Mouse (Mus musculus): ENCODE measurements around the gene Upk3b.

The Upk3b gene

DNA sequence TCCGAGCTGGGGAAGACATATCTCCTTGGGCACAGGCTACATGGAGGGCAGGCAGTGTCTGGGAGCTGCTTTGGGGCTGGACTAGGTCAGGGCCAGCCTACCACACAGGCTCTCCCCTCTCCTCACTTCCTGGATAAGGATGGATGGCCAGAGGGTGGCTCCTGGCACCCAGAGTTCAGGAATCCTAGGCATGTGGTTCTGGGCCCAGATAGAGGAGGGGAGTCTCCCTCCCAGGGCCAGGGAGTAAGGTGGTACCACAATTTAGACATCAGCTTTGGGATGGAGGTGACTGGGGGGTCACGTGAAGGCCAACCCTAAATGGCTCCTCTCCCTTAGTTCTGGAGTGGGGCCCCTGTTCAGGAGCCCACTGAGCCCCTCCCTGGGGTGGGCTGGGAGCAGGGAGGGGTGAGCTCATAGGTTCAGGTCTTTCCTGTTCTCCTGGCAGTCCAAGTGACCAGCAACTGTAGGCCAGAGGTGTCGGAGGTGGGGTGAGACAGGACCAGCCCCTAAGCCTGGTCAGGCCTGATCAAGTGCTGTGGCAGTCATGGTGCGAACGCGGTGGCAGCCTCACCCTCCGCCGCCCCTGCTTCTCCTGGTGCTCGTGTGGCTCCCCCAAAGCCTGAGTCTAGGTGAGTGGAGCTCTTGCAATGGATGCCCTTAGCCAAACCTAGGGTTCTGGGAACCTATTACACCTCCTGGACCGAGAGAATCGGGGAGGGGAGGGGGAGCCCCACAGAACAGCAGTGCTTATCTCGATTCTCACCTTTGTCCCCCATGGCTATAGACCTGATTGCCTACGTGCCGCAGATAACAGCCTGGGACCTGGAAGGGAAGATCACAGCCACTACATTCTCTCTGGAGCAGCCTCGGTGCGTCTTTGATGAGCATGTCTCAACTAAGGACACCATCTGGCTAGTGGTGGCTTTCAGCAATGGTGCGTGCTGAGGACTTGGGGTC lies at the start of gene Upk3b:
Gene Upk3b (plus strand): TSS at position 239 of the 957 bp plus-strand sequence.
- no peak for DNase-seq

- no peak for DNase-seq
Observed at GRCm38 (mm10) chr5:135990601-135991000, 47.7 kb upstream of the Upk3b start.

- peak; percentile 52 for DNase-seq
Observed at GRCm38 (mm10) chr5:135993381-135993965, 44.8 kb upstream of the Upk3b start.

- no peak for DNase-seq
Observed at GRCm38 (mm10) chr5:135994335-135994724, 44.0 kb upstream of the Upk3b start.

DNA sequence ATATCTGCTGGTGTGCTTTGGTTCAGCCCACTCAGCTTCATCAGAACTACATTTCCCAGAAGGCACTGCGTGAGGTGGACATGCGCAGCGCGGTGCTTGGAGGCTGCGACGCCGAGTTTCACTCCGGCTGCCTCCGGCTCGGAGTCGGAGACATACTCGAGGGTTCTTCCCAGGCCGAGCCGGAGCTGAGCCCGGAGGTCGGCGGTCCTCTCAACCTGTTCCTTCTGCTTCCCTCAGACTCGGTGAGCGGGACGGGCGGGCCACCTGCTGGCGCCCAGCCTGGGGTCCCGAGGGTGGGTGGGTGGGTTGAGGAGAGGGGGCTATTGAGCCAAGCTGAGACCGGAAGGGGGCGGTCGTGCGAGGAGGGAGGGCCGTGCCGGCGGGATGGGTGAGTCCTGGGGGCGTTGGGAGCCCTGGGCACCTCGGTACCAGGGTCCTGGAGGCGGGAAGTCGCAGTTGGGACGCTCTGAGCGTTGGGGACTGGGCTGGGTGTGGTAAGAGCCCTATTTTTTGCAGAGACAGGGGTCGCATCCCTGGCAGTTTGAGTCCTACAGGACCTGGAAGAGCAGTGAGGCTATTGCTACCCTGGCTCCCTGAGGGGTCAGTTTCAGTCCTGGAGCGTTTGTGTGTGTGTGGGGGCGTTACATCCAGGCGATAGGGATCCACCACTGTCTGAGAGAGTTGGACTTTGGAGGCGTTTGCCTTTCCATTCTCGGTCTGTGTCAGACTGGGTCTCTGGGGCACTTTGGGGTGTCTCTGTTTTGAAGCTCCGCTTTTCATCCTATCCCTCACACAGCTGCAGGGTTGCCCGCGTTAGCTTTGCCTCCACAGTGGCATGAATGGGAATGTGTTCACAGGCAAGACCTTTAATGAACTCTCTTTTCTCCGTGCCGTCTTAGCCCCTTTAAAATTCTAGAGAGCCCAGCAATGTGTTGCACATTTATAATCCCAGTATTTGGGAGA lies 43.3 kb upstream of the Upk3b start, which contains the start of gene Dtx2:
Gene Dtx2 (plus strand): TSS at position 76 of the 963 bp plus-strand sequence.
- DNase-seq: peak; percentile 94

GRCm38 (mm10) chr5:135996162-135996561 lies 42.1 kb upstream of the Upk3b start:
- DNase-seq: no peak

- DNase-seq: no peak
Observed at GRCm38 (mm10) chr5:136001222-136001621, 37.1 kb upstream of the Upk3b start.

DNA sequence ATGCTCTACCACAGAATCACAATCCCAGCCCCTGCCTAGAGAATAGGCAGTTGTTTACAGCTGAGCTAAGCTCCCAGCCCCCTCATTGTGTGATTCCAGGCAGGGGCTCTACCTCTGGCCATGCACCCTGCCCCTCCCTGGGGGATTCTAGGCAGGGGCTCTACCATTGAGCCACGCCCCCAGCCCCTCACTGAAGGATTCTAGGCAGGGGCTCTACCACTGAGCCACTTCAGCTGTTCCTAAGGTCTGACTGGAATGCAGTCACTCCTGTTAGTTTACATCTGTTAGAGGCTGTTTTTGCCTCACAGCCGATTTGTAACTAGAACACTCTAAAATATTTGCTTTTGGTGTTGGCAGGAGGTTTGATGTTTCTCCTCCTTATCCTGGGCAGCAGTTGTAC lies 36.0 kb upstream of the Upk3b start:
- DNase-seq: no peak

DNA sequence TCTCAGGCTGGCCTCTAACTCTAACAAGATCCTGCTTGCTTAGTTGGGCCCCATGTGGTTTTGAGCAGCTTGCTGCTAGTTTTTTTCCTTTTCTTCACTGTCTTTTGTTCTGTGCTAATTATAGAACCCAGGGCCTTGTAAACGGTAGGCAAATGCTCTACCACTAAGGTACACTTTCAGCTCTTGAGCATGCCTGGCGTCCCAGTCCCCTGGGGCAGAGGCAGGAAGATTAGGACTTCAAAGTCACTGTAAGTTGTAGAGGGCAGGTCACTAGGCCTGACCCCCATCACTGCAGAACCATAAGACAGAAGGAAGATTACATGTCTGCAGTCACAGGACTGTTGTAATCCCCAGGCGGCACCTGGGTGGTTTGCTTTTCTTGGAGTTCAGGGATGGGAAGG lies 35.5 kb upstream of the Upk3b start:
- no peak for DNase-seq

DNA sequence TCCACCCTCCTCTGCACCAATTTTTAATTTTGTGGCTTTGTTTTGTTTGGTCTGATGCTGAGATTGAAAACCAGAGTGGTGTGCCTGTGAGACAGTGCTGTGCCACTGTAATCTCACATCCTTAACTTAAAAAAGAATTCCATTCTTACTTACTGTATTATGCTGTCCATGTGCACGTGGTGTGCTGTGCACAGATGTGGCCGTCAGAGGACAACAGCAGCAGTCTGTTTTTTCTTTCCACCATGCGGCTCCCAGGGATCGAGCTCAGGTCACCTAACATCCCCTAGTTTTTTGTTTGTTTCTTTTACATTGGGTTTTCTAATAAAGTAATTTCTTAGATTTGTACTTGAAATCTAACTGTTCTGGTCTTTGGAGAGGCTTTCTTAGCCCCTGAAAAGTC lies 33.8 kb upstream of the Upk3b start:
- DNase-seq: no peak

- DNase-seq: no peak
Observed at GRCm38 (mm10) chr5:136007745-136008144, 30.6 kb upstream of the Upk3b start.

- DNase-seq: peak; percentile 62
Observed at GRCm38 (mm10) chr5:136014877-136015276, 23.4 kb upstream of the Upk3b start.

- DNase-seq: peak; percentile 36
Observed at GRCm38 (mm10) chr5:136015586-136015985, 22.7 kb upstream of the Upk3b start.

GRCm38 (mm10) chr5:136016014-136016876 lies 22.1 kb upstream of the Upk3b start:
- DNase-seq: peak; percentile 78

- DNase-seq: no peak
Observed at GRCm38 (mm10) chr5:136017262-136017661, 21.0 kb upstream of the Upk3b start.

DNA sequence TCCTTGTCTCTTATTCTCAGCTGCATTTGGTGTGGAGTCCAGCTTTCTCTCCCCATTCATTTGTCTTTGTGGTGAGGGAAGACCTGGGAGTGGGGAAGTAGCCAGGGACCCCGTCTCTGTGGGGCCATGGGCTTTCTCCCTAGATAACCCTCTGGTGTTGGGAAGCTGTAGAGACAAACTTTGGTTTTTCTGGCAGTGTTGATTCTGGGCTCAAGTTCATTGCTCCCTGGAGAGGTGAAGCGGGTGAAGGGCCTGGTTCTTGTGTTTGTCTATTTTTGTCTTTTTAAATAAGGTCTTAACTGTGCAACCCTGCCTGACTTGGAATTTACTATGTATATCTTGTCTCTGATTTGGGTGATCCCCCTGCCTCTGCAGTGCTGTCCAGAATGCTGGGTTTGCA lies 19.6 kb upstream of the Upk3b start:
- no peak for DNase-seq

- no peak for DNase-seq
Observed at GRCm38 (mm10) chr5:136019907-136020306, 18.4 kb upstream of the Upk3b start.

GRCm38 (mm10) chr5:136025712-136026111 lies 12.6 kb upstream of the Upk3b start:
- DNase-seq: no peak

DNA sequence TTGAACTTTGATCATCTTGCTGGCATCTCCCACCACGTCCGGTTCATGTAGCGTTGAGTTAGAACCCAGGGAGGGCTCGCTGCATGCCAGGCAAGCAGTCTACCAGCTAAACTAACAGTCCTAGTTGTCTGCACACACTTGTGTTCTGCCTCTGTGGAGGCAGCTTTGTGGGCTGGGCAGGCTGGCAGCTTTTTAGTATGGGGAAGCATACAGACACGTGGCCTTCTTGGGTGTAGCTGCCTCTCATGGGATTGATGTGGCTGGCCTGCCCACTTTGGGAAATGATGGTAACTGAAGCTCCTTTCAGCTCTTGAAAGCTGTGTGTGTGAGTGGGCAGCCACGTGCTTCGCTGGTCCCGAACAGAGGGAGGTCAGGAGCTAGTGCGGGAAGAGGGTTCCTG lies 11.4 kb upstream of the Upk3b start:
- no peak for DNase-seq

GRCm38 (mm10) chr5:136027612-136028311 lies 10.5 kb upstream of the Upk3b start:
- no peak for DNase-seq

DNA sequence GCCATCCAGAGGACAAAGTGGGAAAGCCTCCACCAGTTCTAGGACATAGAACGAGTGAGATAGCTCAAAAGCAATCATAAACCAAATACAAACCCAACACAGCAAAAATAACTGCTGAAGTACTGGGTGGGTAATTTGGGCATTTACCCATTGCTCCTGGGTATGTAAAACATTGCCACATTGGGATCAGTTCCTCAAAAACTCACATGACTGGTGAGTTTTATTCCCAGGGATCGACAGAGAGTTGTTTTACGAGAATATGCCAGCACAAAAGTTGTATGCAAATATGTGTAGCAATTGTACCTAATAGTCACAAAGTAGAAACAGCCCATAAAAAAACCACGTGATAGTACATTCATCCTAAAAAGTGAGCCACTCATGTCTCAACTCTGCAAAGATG lies 3.4 kb upstream of the Upk3b start:
- DNase-seq: no peak
